Comparison of ENCODE assay signal across 22 mouse cellular contexts in the genomic region with DNA sequence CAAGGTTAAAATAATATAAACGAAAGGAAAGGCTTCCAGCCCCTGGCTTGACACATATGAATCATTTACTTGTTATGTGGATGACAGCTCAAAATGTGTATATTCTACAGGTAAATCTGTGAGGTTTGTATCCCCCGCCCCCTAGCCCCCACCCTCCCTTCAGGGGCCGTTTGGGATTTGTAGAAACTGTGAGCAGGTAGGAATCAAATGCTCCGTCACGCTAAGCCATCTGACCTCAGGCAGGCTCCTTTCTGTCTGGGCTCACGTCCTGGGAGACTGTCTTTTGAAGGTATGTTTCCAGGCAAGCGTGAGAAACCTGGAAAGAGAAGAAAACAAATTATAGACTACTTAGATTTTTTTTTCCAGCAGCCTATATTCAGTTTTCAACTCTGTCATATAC. TPM values are rescaled to one million over a fixed set of nuclear protein-coding genes. Genes with fewer than 3 reads are reported as not detected.
A peak's percentile ranks its signal among the peaks of the same experiment; 100 is the strongest.
DNase-seq lines count a peak whose midpoint lies in the region; ATAC-seq and TF ChIP-seq lines count a peak whose summit lies in the region.
"Had no signal": no experiment of that assay in that cellular context is flagged by ENCODE, and none has a peak within 500 bp of the region (broad histone marks: within the 10 kb centered on the region; RNA-seq: fewer than 3 reads in every experiment).

No protein-coding gene starts in this region.

- 0 out of 2 replicates have a peak, but pooled peaks have one; percentile 59 for ATAC-seq in embryonic facial prominence, embryonic 13.5 days (ENCODE audit: insufficient number of reproducible peaks, insufficient read depth, low FRiP score, low TSS enrichment, low read depth)
- ATAC-seq in embryonic facial prominence, embryonic 14.5 days (ENCODE audit: low read depth): peak; percentile 75
- no peak for ATAC-seq in stomach, postnatal 0 days (ENCODE audit: low FRiP score, low TSS enrichment)
- ATAC-seq in forebrain, embryonic 14.5 days: no peak
- ATAC-seq: activated CD4-positive, CD25-positive, alpha-beta regulatory T cell, adult 4 months; CD4-positive, CD25-positive, alpha-beta regulatory T cell, adult 4 months; forebrain, embryonic 13.5 days; forebrain, embryonic 16.5 days; Patski had no signal

- H3K9ac ChIP-seq in embryonic facial prominence, embryonic 13.5 days: no peak overlapping the region
- H3K9ac ChIP-seq in embryonic facial prominence, embryonic 14.5 days (ENCODE audit: low read depth, low read length): no peak overlapping the region
- H3K9ac ChIP-seq in stomach, postnatal 0 days (ENCODE audit: low read length): no peak overlapping the region
- no peak overlapping the region for H3K9ac ChIP-seq in forebrain, embryonic 14.5 days (ENCODE audit: low read length)
- H3K9ac ChIP-seq: forebrain, embryonic 13.5 days had no signal

- H3K9me3 ChIP-seq in embryonic facial prominence, embryonic 13.5 days: no peaks in the 10 kb centered on the region
- H3K9me3 ChIP-seq in embryonic facial prominence, embryonic 10.5 days: no peaks in the 10 kb centered on the region
- no peaks in the 10 kb centered on the region for H3K9me3 ChIP-seq in embryonic facial prominence, embryonic 14.5 days (ENCODE audit: control insufficient read depth, low read length)
- no peaks in the 10 kb centered on the region for H3K9me3 ChIP-seq in stomach, postnatal 0 days (ENCODE audit: control insufficient read depth, low read length)
- H3K9me3 ChIP-seq in forebrain, embryonic 14.5 days (replicated peaks; ENCODE audit: control insufficient read depth, low read length): no peaks in the 10 kb centered on the region
- H3K9me3 ChIP-seq: forebrain, embryonic 13.5 days; G1E had no signal

- H3K4me2 ChIP-seq in embryonic facial prominence, embryonic 13.5 days: peak overlapping the region; percentile 17; the same call in 1 of the 2 replicates
- no peak overlapping the region for H3K4me2 ChIP-seq in embryonic facial prominence, embryonic 14.5 days (ENCODE audit: low read depth, low read length)
- H3K4me2 ChIP-seq in stomach, postnatal 0 days (replicated peaks; ENCODE audit: low read depth): no peak overlapping the region
- no peak overlapping the region for H3K4me2 ChIP-seq in forebrain, embryonic 14.5 days (ENCODE audit: low read length)
- H3K4me2 ChIP-seq: forebrain, embryonic 13.5 days had no signal

- H3K4me3 ChIP-seq in embryonic facial prominence, embryonic 13.5 days: no peak overlapping the region
- H3K4me3 ChIP-seq in embryonic facial prominence, embryonic 10.5 days: no peak overlapping the region
- no peak overlapping the region for H3K4me3 ChIP-seq in embryonic facial prominence, embryonic 14.5 days (ENCODE audit: low read depth, low read length)
- H3K4me3 ChIP-seq in stomach, postnatal 0 days (ENCODE audit: low read depth, low read length): no peak overlapping the region
- no peak overlapping the region for H3K4me3 ChIP-seq in forebrain, embryonic 14.5 days (ENCODE audit: low read depth, low read length)
- H3K4me3 ChIP-seq: forebrain, embryonic 13.5 days had no signal

- TF ChIP-seq CTCF in stomach, postnatal 0 days (IDR thresholded peaks at IDR 0.05; ENCODE audit: low read depth): no peak

- no peaks in the 10 kb centered on the region for H3K27me3 ChIP-seq in embryonic facial prominence, embryonic 13.5 days
- H3K27me3 ChIP-seq in embryonic facial prominence, embryonic 10.5 days (replicated peaks; ENCODE audit: low read depth, poor library complexity, severe bottlenecking): no peaks in the 10 kb centered on the region
- no peaks in the 10 kb centered on the region for H3K27me3 ChIP-seq in embryonic facial prominence, embryonic 14.5 days (replicated peaks; ENCODE audit: control insufficient read depth, insufficient read depth, low read length)
- no peaks in the 10 kb centered on the region for H3K27me3 ChIP-seq in stomach, postnatal 0 days (ENCODE audit: control insufficient read depth, insufficient read depth, low read length)
- 0 out of 2 replicates have a peak, but pooled peaks cover 2% of the 10 kb centered on the region for H3K27me3 ChIP-seq in forebrain, embryonic 14.5 days (replicated peaks; ENCODE audit: control insufficient read depth, insufficient read depth, low read length)
- H3K27me3 ChIP-seq: CH12.LX; forebrain, embryonic 13.5 days; Patski had no signal

- no peak for DNase-seq in embryonic facial prominence, embryonic 10.5 days (ENCODE audit: low spot score)
- peak; percentile 49 for DNase-seq in embryonic facial prominence, embryonic 14.5 days (ENCODE audit: low spot score)
- peak; percentile 10 for DNase-seq in stomach, postnatal 0 days (ENCODE audit: low spot score)
- no peak for DNase-seq in forebrain, embryonic 14.5 days (ENCODE audit: low spot score)
- DNase-seq: adrenal gland, adult 8-10 months; adrenal gland, postnatal 14 days; adrenal gland, postnatal 36 days; B cell, adult 2 months; cerebellum, adult 11-12 months; cerebellum, adult 2 months; cerebellum, adult 9-10 months; cerebellum, postnatal 10 days; cerebellum, postnatal 25 days had no signal

- 38% methylated on average over 7 of the region's 7 CpGs for WGBS in embryonic facial prominence, embryonic 13.5 days
- 61% methylated on average over 7 of the region's 7 CpGs for WGBS in embryonic facial prominence, embryonic 10.5 days
- WGBS in embryonic facial prominence, embryonic 14.5 days: 37% methylated on average over 7 of the region's 7 CpGs
- 44% methylated on average over 7 of the region's 7 CpGs for WGBS in stomach, postnatal 0 days
- whole genome bisulfite sequencing in forebrain, embryonic 14.5 days: 72% methylated on average over 7 of the region's 7 CpGs

- H3K36me3 ChIP-seq in embryonic facial prominence, embryonic 13.5 days: no peaks in the 10 kb centered on the region
- H3K36me3 ChIP-seq in embryonic facial prominence, embryonic 10.5 days (replicated peaks): no peaks in the 10 kb centered on the region
- no peaks in the 10 kb centered on the region for H3K36me3 ChIP-seq in embryonic facial prominence, embryonic 14.5 days (ENCODE audit: control insufficient read depth, insufficient read depth, low read length)
- H3K36me3 ChIP-seq in stomach, postnatal 0 days (ENCODE audit: control insufficient read depth, insufficient read depth, low read length): no peaks in the 10 kb centered on the region
- no peaks in the 10 kb centered on the region for H3K36me3 ChIP-seq in forebrain, embryonic 14.5 days (ENCODE audit: control insufficient read depth, insufficient read depth, low read length)
- H3K36me3 ChIP-seq: G1E had no signal

- H3K4me1 ChIP-seq in embryonic facial prominence, embryonic 13.5 days: no peaks in the 10 kb centered on the region
- H3K4me1 ChIP-seq in embryonic facial prominence, embryonic 10.5 days: peaks cover 15% of the 10 kb centered on the region; the same call in 1 of the 2 replicates
- H3K4me1 ChIP-seq in embryonic facial prominence, embryonic 14.5 days (ENCODE audit: control insufficient read depth, insufficient read depth, low read length): no peaks in the 10 kb centered on the region; the same call in 1 of the 2 replicates
- no peaks in the 10 kb centered on the region for H3K4me1 ChIP-seq in stomach, postnatal 0 days (replicated peaks; ENCODE audit: control insufficient read depth, insufficient read depth)
- no peaks in the 10 kb centered on the region for H3K4me1 ChIP-seq in forebrain, embryonic 14.5 days (ENCODE audit: control insufficient read depth, insufficient read depth, low read length)

- no peak for TF ChIP-seq EP300 in stomach, postnatal 0 days (optimal IDR thresholded peaks at IDR 0.05)

- peak overlapping the region; percentile 7; the same call in 1 of the 2 replicates for H3K27ac ChIP-seq in embryonic facial prominence, embryonic 13.5 days
- no peak overlapping the region for H3K27ac ChIP-seq in embryonic facial prominence, embryonic 10.5 days (replicated peaks)
- H3K27ac ChIP-seq in embryonic facial prominence, embryonic 14.5 days (replicated peaks; ENCODE audit: low read depth, low read length): no peak overlapping the region
- no peak overlapping the region for H3K27ac ChIP-seq in stomach, postnatal 0 days (replicated peaks)
- no peak overlapping the region for H3K27ac ChIP-seq in forebrain, embryonic 14.5 days (ENCODE audit: low read depth, low read length)
- H3K27ac ChIP-seq: forebrain, embryonic 13.5 days had no signal

RNA-seq across cellular contexts. Expression of a gene that starts 48.0 kb away (rescaled TPM):
- 2.1 and 2.4 TPM in 2 replicates for polyA plus RNA-seq in embryonic facial prominence, embryonic 13.5 days (2015; fragmentation: Nextera tagmentation; extraction: Ambion mirVana)
- 0.67 and 1.4 TPM in 2 replicates for polyA plus RNA-seq in embryonic facial prominence, embryonic 10.5 days (2016; fragmentation: Nextera tagmentation; extraction: Ambion mirVana)
- 3.6 and 4.0 TPM in 2 replicates for polyA plus RNA-seq in embryonic facial prominence, embryonic 14.5 days (2014; fragmentation: Nextera tagmentation; extraction: Ambion mirVana)
- 8.5 and 8.6 TPM in 2 replicates for polyA plus RNA-seq in stomach, postnatal 0 days (2015; fragmentation: Nextera tagmentation; extraction: Ambion mirVana)
- polyA plus RNA-seq in forebrain, embryonic 14.5 days (2014; fragmentation: Nextera tagmentation; extraction: Ambion mirVana): 0.09 TPM in 2 replicates
- polyA plus RNA-seq: cortical plate, adult 2 months; forebrain, embryonic 13.5 days; forebrain, embryonic 16.5 days; G1E had no signal

Comparison
In these comparisons a context has a peak if more than half of its experiments do, and no peak if none do; other contexts are left out.
1. DNase-seq: peak in embryonic facial prominence, embryonic 14.5 days (single experiment) and stomach, postnatal 0 days (single experiment); none in embryonic facial prominence, embryonic 10.5 days (single experiment) and forebrain, embryonic 14.5 days (single experiment).
2. ATAC-seq: peak in embryonic facial prominence, embryonic 13.5 days (single experiment) and embryonic facial prominence, embryonic 14.5 days (single experiment); none in stomach, postnatal 0 days (single experiment) and forebrain, embryonic 14.5 days (single experiment).